Mouse (Mus musculus) limb, embryonic 14.5 days (tissue): Measurements from ENCODE around the gene AI413582. TPM values are rescaled to one million over a fixed set of nuclear protein-coding genes. Genes with fewer than 3 reads are reported as not detected.

Experiments
- ATAC-seq: fragments of 200-750 bp; cut with Nextera tagmentation; 2 replicates; pipeline ENCODE4 v1.8.0; 2017; ENCODE audit warnings: low read depth, moderate number of reproducible peaks, moderate TSS enrichment; ENCODE audit not compliant: low FRiP score
- DNase-seq: peaks from one replicate; pipeline ENCODE4 v3.0.0-alpha.2; 2015; ENCODE audit warnings: low spot score
- H3K27ac ChIP-seq: fragments of 300-500 bp; sonication (generic); replicated peaks from 2 replicates; pipeline ENCODE4 v1.5.1; 2014; ENCODE audit warnings: low read depth, mild to moderate bottlenecking, low read length, moderate library complexity, mixed read lengths
- H3K27me3 ChIP-seq: fragments of 300-500 bp; sonication (generic); 2 replicates; pipeline ENCODE4 v1.6.1; 2014; ENCODE audit warnings: low read length, mixed read lengths; ENCODE audit not compliant: control insufficient read depth, insufficient read depth
- H3K36me3 ChIP-seq: fragments of 300-500 bp; sonication (generic); 2 replicates; pipeline ENCODE4 v1.6.1; 2014; ENCODE audit warnings: mild to moderate bottlenecking, low read length, moderate library complexity, mixed read lengths; ENCODE audit not compliant: control insufficient read depth, insufficient read depth
- H3K4me1 ChIP-seq: fragments of 300-500 bp; sonication (generic); 2 replicates; pipeline ENCODE4 v1.6.1; 2014; ENCODE audit warnings: antibody characterized with exemption, low read length, mixed read lengths; ENCODE audit not compliant: control insufficient read depth, insufficient read depth
- H3K4me2 ChIP-seq: fragments of 300-500 bp; sonication (generic); replicated peaks from 2 replicates; pipeline ENCODE4 v1.6.1; 2014; ENCODE audit warnings: low read depth, mild to moderate bottlenecking, low read length, moderate library complexity; ENCODE audit not compliant: severe bottlenecking
- H3K4me3 ChIP-seq: fragments of 300-500 bp; sonication (generic); replicated peaks from 2 replicates; pipeline ENCODE4 v1.5.1; 2014; ENCODE audit warnings: low read length
- H3K9ac ChIP-seq: fragments of 300-500 bp; sonication (generic); 2 replicates; pipeline ENCODE4 v1.6.1; 2014; ENCODE audit warnings: mild to moderate bottlenecking, low read depth, low read length, moderate library complexity; ENCODE audit not compliant: severe bottlenecking
- H3K9me3 ChIP-seq: fragments of 300-500 bp; sonication (generic); 2 replicates; pipeline ENCODE4 v1.6.1; 2016; ENCODE audit warnings: low read length; ENCODE audit not compliant: control insufficient read depth
- POLR2A ChIP-seq: fragments of 200-500 bp; IDR thresholded peaks from 2 replicates; pipeline ENCODE4 v1.8.0; 2012; ENCODE audit warnings: inconsistent platforms, mild to moderate bottlenecking, moderate library complexity, borderline replicate concordance; ENCODE audit not compliant: insufficient read depth, insufficient read length; ENCODE audit errors: extremely low read depth
- WGBS: fragments of 180-500 bp; shearing (Covaris S2); extraction: QIAGEN DNeasy Blood & Tissue Kit; methylation state at CpG from one replicate; pipeline ENCODE4 v1.1.7; 2014; 5-methylcytosine and 5-hydroxymethylcytosine counted together
- polyA plus RNA-seq, 2 experiments: library from polyadenylated mRNA; depleted of rRNA in 1 of 2; stranded (reverse) in 1 of 2; unstranded in 1 of 2; fragments of >200 nt; fragmentation: Nextera tagmentation in 1 of 2; extraction: Ambion mirVana in 1 of 2; gene quantifications; 2 replicates each; pipeline versions ENCODE4 v1.2.1 to v1.2.3; 2012 to 2014

The AI413582 gene
- polyA plus RNA-seq, 2 experiments: 24.1 to 31.9 TPM

DNA sequence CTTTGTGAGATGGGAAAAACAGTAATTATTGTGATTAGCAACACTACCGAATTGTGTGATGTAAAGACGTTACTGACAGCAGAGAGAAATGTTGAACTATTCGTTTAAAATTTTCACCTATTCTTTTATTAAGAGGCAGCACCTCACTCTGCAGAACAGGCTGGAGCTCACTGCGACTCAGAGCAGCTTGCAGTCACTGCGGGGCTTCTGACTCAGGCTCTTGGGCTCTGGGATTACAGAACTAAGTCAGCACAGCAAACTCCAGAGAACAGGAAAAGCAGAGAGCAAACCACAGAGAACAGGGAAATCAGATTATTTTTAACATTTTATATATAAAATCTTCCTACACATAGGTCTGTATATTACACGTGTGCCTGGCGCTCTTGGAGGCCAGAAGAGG is 44.0 kb upstream of the AI413582 start:
- no peaks in the 10 kb centered on the region for H3K27me3 ChIP-seq
- H3K4me3 ChIP-seq: no peak overlapping the region
- WGBS: 81% methylated on average over 7 of the region's 7 CpGs
- H3K4me1 ChIP-seq: peaks cover 29% of the 10 kb centered on the region; the same call in 1 of the 2 replicates
- no peak overlapping the region for H3K9ac ChIP-seq
- no peak for DNase-seq
- no peaks in the 10 kb centered on the region for H3K9me3 ChIP-seq
- TF ChIP-seq POLR2A: no peak
- no peak overlapping the region for H3K4me2 ChIP-seq
- no peak for ATAC-seq
- H3K36me3 ChIP-seq: peaks cover 8% of the 10 kb centered on the region
- H3K27ac ChIP-seq: no peak overlapping the region

- H3K9ac ChIP-seq: no peak overlapping the region
- H3K27ac ChIP-seq: no peak overlapping the region
- H3K4me2 ChIP-seq: no peak overlapping the region
- no peaks in the 10 kb centered on the region for H3K9me3 ChIP-seq
- peaks cover 20% of the 10 kb centered on the region for H3K4me1 ChIP-seq
- WGBS: 64% methylated on average over 21 of the region's 21 CpGs
- peak; percentile 32 for DNase-seq
- TF ChIP-seq POLR2A: no peak
- no peaks in the 10 kb centered on the region for H3K27me3 ChIP-seq
- ATAC-seq: no peak
- H3K36me3 ChIP-seq: peaks cover 15% of the 10 kb centered on the region
- H3K4me3 ChIP-seq: no peak overlapping the region
Measured at GRCm38 (mm10) chr17:27603522-27604234, 38.1 kb upstream of the AI413582 start.

DNA sequence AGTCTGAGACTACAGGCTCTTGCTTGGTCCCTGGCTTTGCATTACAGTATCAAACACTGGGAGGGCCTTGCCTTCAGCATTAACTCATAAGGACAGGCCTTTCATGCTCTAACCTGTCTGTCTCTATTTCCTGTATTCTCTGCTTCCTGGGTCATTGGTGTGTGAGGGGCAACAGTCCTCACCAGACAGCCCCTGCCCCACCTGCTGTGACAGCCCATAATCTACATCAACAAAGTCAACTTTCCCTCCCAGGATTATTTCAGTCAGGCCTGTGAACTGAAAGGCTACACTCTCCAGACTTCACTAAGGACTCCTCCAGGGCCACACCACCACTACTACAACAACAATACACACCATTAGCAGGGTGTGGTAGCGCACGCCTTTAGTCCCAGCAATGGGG is 37.5 kb upstream of the AI413582 start:
- no peak for ATAC-seq
- Histone ChIP-seq H3K4me3 (no peak overlapping the region), H3K27me3 (no peaks in the 10 kb centered on the region), H3K4me2 (no peak overlapping the region), H3K9ac (no peak overlapping the region), H3K9me3 (no peaks in the 10 kb centered on the region), H3K27ac (no peak overlapping the region), H3K4me1 (peaks cover 20% of the 10 kb centered on the region), H3K36me3 (peaks cover 10% of the 10 kb centered on the region)
- no peak for DNase-seq
- WGBS: 81% methylated on average over 2 of the region's 2 CpGs
- TF ChIP-seq POLR2A: no peak

GRCm38 (mm10) chr17:27600869-27601268 is 35.3 kb upstream of the AI413582 start:
- H3K36me3 ChIP-seq: peaks cover 20% of the 10 kb centered on the region
- no peak for TF ChIP-seq POLR2A
- no peak overlapping the region for H3K4me2 ChIP-seq
- ATAC-seq (no peak), DNase-seq (no peak)
- H3K4me1 ChIP-seq: peaks cover 16% of the 10 kb centered on the region
- no peak overlapping the region for H3K27ac ChIP-seq
- no peaks in the 10 kb centered on the region for H3K9me3 ChIP-seq
- H3K9ac ChIP-seq: no peak overlapping the region
- WGBS: 68% methylated on average over 5 of the region's 5 CpGs
- no peak overlapping the region for H3K4me3 ChIP-seq
- H3K27me3 ChIP-seq: no peaks in the 10 kb centered on the region

DNA sequence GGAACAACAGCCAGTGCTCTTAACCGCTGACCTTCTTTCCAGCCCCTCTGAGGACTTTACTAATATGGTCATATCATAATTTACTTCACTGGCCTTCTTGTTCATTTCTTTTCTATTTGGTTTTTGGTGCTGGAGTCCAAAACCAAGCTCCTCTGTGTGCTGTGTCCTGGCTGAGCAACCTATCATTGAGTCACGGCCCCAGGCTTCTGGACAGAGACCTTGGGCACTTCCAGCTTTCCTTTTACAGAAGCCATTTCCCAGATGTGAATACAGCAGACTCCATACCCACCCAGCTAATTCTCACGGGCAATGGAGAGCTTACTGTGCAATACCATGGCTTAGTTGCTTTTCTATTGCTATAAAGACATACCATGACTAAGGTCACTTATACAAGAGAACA is 34.7 kb upstream of the AI413582 start:
- Histone ChIP-seq H3K4me3 (no peak overlapping the region), H3K9me3 (no peaks in the 10 kb centered on the region), H3K27ac (no peak overlapping the region), H3K9ac (no peak overlapping the region), H3K4me2 (no peak overlapping the region), H3K36me3 (peaks cover 24% of the 10 kb centered on the region), H3K27me3 (no peaks in the 10 kb centered on the region), H3K4me1 (peaks cover 16% of the 10 kb centered on the region)
- DNase-seq (no peak), ATAC-seq (no peak)
- no peak for TF ChIP-seq POLR2A
- WGBS: 88% methylated on average over 3 of the region's 3 CpGs
